Mouse (Mus musculus) lung, postnatal 4 days (tissue): ENCODE data around the gene Galnt9.

Experiments
- DNase-seq, 2 experiments: peaks; one replicate each; pipeline ENCODE4 v3.0.0; 2021

Gene Galnt9

GRCm38 (mm10) chr5:110541456-110541855, 2.7 kb upstream of the Galnt9 start:
- DNase-seq: no peak

- no peak for DNase-seq
These were observed 525 bp downstream of the Galnt9 start for GRCm38 (mm10) chr5:110544691-110545069.

- DNase-seq: no peak
These were observed 1.2 kb downstream of the Galnt9 start for GRCm38 (mm10) chr5:110545311-110545710.

GRCm38 (mm10) chr5:110546136-110546535, 2.0 kb downstream of the Galnt9 start:
- DNase-seq: no peak

- no peak for DNase-seq
These were observed 2.7 kb downstream of the Galnt9 start for GRCm38 (mm10) chr5:110546726-110547406.

- DNase-seq: no peak
These were observed 4.3 kb downstream of the Galnt9 start for GRCm38 (mm10) chr5:110548446-110548845.

- DNase-seq: no peak
These were observed 6.0 kb downstream of the Galnt9 start for GRCm38 (mm10) chr5:110550189-110550588.

- no peak for DNase-seq
These were observed 6.7 kb downstream of the Galnt9 start for GRCm38 (mm10) chr5:110550841-110551240.

GRCm38 (mm10) chr5:110552005-110552404, 7.8 kb downstream of the Galnt9 start:
- no peak for DNase-seq

- DNase-seq: no peak
These were observed 9.2 kb downstream of the Galnt9 start for GRCm38 (mm10) chr5:110553315-110553714.

GRCm38 (mm10) chr5:110555198-110555597, 11.0 kb downstream of the Galnt9 start:
- no peak for DNase-seq

GRCm38 (mm10) chr5:110558368-110558767, 14.2 kb downstream of the Galnt9 start:
- peak; percentile 69 to 78 for DNase-seq

GRCm38 (mm10) chr5:110559679-110560078, 15.5 kb downstream of the Galnt9 start:
- no peak for DNase-seq

- DNase-seq: no peak
These were observed 18.7 kb downstream of the Galnt9 start for GRCm38 (mm10) chr5:110562741-110563326.

GRCm38 (mm10) chr5:110564986-110565644, 21.0 kb downstream of the Galnt9 start:
- DNase-seq: no peak

GRCm38 (mm10) chr5:110567547-110567946, 23.4 kb downstream of the Galnt9 start:
- DNase-seq: no peak

GRCm38 (mm10) chr5:110574888-110575287, 30.7 kb downstream of the Galnt9 start:
- no peak for DNase-seq

- DNase-seq: no peak
These were observed 35.1 kb downstream of the Galnt9 start for GRCm38 (mm10) chr5:110579296-110579695.

- DNase-seq: no peak
These were observed 36.5 kb downstream of the Galnt9 start for GRCm38 (mm10) chr5:110580569-110581239.

GRCm38 (mm10) chr5:110582647-110583538, 38.7 kb downstream of the Galnt9 start:
- DNase-seq: no peak

- no peak for DNase-seq
These were observed 43.3 kb downstream of the Galnt9 start for GRCm38 (mm10) chr5:110587467-110587866.

GRCm38 (mm10) chr5:110589833-110590232, 45.7 kb downstream of the Galnt9 start:
- DNase-seq: no peak

- no peak for DNase-seq
These were observed 50.3 kb downstream of the Galnt9 start for GRCm38 (mm10) chr5:110594465-110594864.
